Mouse (Mus musculus) macrophage (primary cell): ENCODE results near the gene Vdac2. TPM values are rescaled to one million over a fixed set of nuclear protein-coding genes. Genes with fewer than 3 reads are reported as not detected.

ENCODE experiments used
- H3K27ac ChIP-seq: fragments of 350-480 bp; formaldehyde crosslinking; 2 replicates; pipeline ENCODE4 v1.9.0; 2021
- H3K36me3 ChIP-seq: fragments of 350-480 bp; formaldehyde crosslinking; 2 replicates; pipeline ENCODE4 v1.9.0; 2021; ENCODE audit errors: inconsistent target
- H3K4me3 ChIP-seq: fragments of 350-480 bp; formaldehyde crosslinking; 2 replicates; pipeline ENCODE4 v1.9.0; 2021; ENCODE audit errors: inconsistent target
- H3K79me2 ChIP-seq: fragments of 350-480 bp; formaldehyde crosslinking; 2 replicates; pipeline ENCODE4 v1.9.0; 2021; ENCODE audit errors: inconsistent target
- WGBS: methylation state at CpG from one replicate; pipeline ENCODE4 v1.1.7; 2026; ENCODE audit warnings: inconsistent platforms; ENCODE audit not compliant: missing documents; 5-methylcytosine and 5-hydroxymethylcytosine counted together
- polyA plus RNA-seq: library from polyadenylated mRNA; stranded (reverse); fragments of 250-400 nt; gene quantifications from 3 replicates; pipeline ENCODE4 v1.2.4, GENCODE M21; 2018; ENCODE audit warnings: inconsistent platforms
- total RNA-seq, 78 experiments: library from RNA; depleted of rRNA; stranded (reverse); fragments of 250-400 nt; gene quantifications; 1 replicate in 9 of 78; 2 replicates in 24 of 78; 3 replicates in 43 of 78; 4 replicates in 2 of 78; pipeline ENCODE4 v1.2.4; 2018; ENCODE audit warnings: inconsistent platforms in 56 of 78

Gene Vdac2
- 100 to 1,000 TPM in 25 of 26 experiments, 10 to 100 TPM in 1; 94.3 to 365 (median 256) TPM for total RNA-seq (2018; cell fraction: chromatin; rRNA removed)
- 100 to 1,000 TPM; 191 to 292 (median 238) TPM for total RNA-seq (2018; cell fraction: cytosol; rRNA removed)
- total RNA-seq (2018; cell fraction: nucleus; rRNA removed) = 100 to 1,000 TPM in 24 of 26 experiments, 10 to 100 TPM in 2; 94.1 to 222 (median 173) TPM
- polyA plus RNA-seq = 247 to 425 TPM (median 316 TPM) in 3 replicates

GRCm38 (mm10) chr14:21824938-21825337, at the start of gene Vdac2:
Gene Vdac2, plus strand, starts transcription at chr14:21825238.
- WGBS = 100% methylated on average over 2 of the region's 2 CpGs
- Histone ChIP-seq H3K4me3 (no peak within 1 kb of the TSS), H3K27ac (peak within 1 kb of the TSS; percentile 99), H3K36me3 (no peaks in the 10 kb centered on the region), H3K79me2 (no peaks in the 10 kb centered on the region)

GRCm38 (mm10) chr14:21776201-21776600, 48.8 kb upstream of the Vdac2 start:
- H3K36me3 ChIP-seq = peaks cover 48% of the 10 kb centered on the region
- peaks cover 92% of the 10 kb centered on the region for H3K79me2 ChIP-seq
- no peak overlapping the region for H3K27ac ChIP-seq
- no peak overlapping the region for H3K4me3 ChIP-seq
- WGBS = 92% methylated on average over 4 of the region's 4 CpGs

- Histone ChIP-seq H3K27ac (no peak overlapping the region), H3K4me3 (no peak overlapping the region), H3K79me2 (peaks cover 44% of the 10 kb centered on the region; the same call in 1 of the 2 replicates), H3K36me3 (peaks cover 38% of the 10 kb centered on the region)
- WGBS = 94% methylated on average over 4 of the region's 4 CpGs
These were observed 38.5 kb upstream of the Vdac2 start for GRCm38 (mm10) chr14:21786500-21786899.

GRCm38 (mm10) chr14:21787374-21787773, 37.7 kb upstream of the Vdac2 start:
- Histone ChIP-seq H3K27ac (no peak overlapping the region), H3K36me3 (peaks cover 40% of the 10 kb centered on the region), H3K79me2 (peaks cover 44% of the 10 kb centered on the region; the same call in 1 of the 2 replicates), H3K4me3 (no peak overlapping the region)
- 97% methylated on average over 3 of the region's 3 CpGs for WGBS

- WGBS = 91% methylated on average over 5 of the region's 5 CpGs
- Histone ChIP-seq H3K27ac (no peak overlapping the region), H3K4me3 (no peak overlapping the region), H3K79me2 (peaks cover 44% of the 10 kb centered on the region; the same call in 1 of the 2 replicates), H3K36me3 (peaks cover 44% of the 10 kb centered on the region)
These were observed 36.9 kb upstream of the Vdac2 start for GRCm38 (mm10) chr14:21788121-21788520.

GRCm38 (mm10) chr14:21790585-21791251, 34.3 kb upstream of the Vdac2 start:
- H3K27ac ChIP-seq = no peak overlapping the region
- peaks cover 46% of the 10 kb centered on the region for H3K36me3 ChIP-seq
- no peak overlapping the region for H3K4me3 ChIP-seq
- 96% methylated on average over 9 of the region's 9 CpGs for WGBS
- H3K79me2 ChIP-seq = peaks cover 31% of the 10 kb centered on the region; the same call in 1 of the 2 replicates

GRCm38 (mm10) chr14:21791722-21792121, 33.3 kb upstream of the Vdac2 start:
- Histone ChIP-seq H3K4me3 (no peak overlapping the region), H3K36me3 (peaks cover 42% of the 10 kb centered on the region), H3K27ac (no peak overlapping the region), H3K79me2 (peaks cover 26% of the 10 kb centered on the region; the same call in 1 of the 2 replicates)
- 95% methylated on average over 4 of the region's 4 CpGs for WGBS

GRCm38 (mm10) chr14:21792250-21792649, 32.8 kb upstream of the Vdac2 start:
- peaks cover 39% of the 10 kb centered on the region for H3K36me3 ChIP-seq
- H3K27ac ChIP-seq = no peak overlapping the region
- H3K79me2 ChIP-seq = peaks cover 24% of the 10 kb centered on the region; the same call in 1 of the 2 replicates
- WGBS = 86% methylated on average over 6 of the region's 6 CpGs
- H3K4me3 ChIP-seq = no peak overlapping the region

GRCm38 (mm10) chr14:21800641-21801040, 24.4 kb upstream of the Vdac2 start:
- no peak overlapping the region for H3K27ac ChIP-seq
- peaks cover 9% of the 10 kb centered on the region; the same call in 1 of the 2 replicates for H3K36me3 ChIP-seq
- H3K4me3 ChIP-seq = no peak overlapping the region
- no peaks in the 10 kb centered on the region for H3K79me2 ChIP-seq
- 100% methylated on average over 4 of the region's 4 CpGs for WGBS

GRCm38 (mm10) chr14:21801624-21802023, 23.4 kb upstream of the Vdac2 start:
- 97% methylated on average over 7 of the region's 7 CpGs for WGBS
- Histone ChIP-seq H3K36me3 (0 out of 2 replicates have a peak, but pooled peaks cover 6% of the 10 kb centered on the region), H3K4me3 (no peak overlapping the region), H3K27ac (no peak overlapping the region), H3K79me2 (no peaks in the 10 kb centered on the region)

GRCm38 (mm10) chr14:21802543-21803206, 22.4 kb upstream of the Vdac2 start:
- Histone ChIP-seq H3K79me2 (no peaks in the 10 kb centered on the region), H3K4me3 (no peak overlapping the region), H3K27ac (no peak overlapping the region), H3K36me3 (0 out of 2 replicates have a peak, but pooled peaks cover 6% of the 10 kb centered on the region)
- WGBS = 91% methylated on average over 6 of the region's 6 CpGs

GRCm38 (mm10) chr14:21806203-21806602, 18.8 kb upstream of the Vdac2 start:
- no peak overlapping the region for H3K4me3 ChIP-seq
- H3K36me3 ChIP-seq = no peaks in the 10 kb centered on the region
- no peaks in the 10 kb centered on the region for H3K79me2 ChIP-seq
- WGBS = 96% methylated on average over 2 of the region's 2 CpGs
- H3K27ac ChIP-seq = no peak overlapping the region

- H3K36me3 ChIP-seq = no peaks in the 10 kb centered on the region
These were observed 18.3 kb upstream of the Vdac2 start for GRCm38 (mm10) chr14:21806631-21807160.

GRCm38 (mm10) chr14:21808208-21808922, 16.7 kb upstream of the Vdac2 start:
- Histone ChIP-seq H3K79me2 (no peaks in the 10 kb centered on the region), H3K4me3 (no peak overlapping the region), H3K36me3 (no peaks in the 10 kb centered on the region), H3K27ac (no peak overlapping the region)
- WGBS = 62% methylated on average over 8 of the region's 8 CpGs

More at GRCm38 (mm10) chr14:21806631-21807160, 18.3 kb upstream of the Vdac2 start:
- 90% methylated on average over 3 of the region's 3 CpGs for WGBS
- H3K4me3 ChIP-seq = no peak overlapping the region
- H3K79me2 ChIP-seq = no peaks in the 10 kb centered on the region
- H3K27ac ChIP-seq = no peak overlapping the region
